Mouse (Mus musculus): ENCODE measurements at regions not wholly inside any gene's neighbourhood (a gene's known extent, or its start where the extent isn't known, plus 50 kb on each side); places are given as distances from the start of the nearest gene placed in this dataset.
"Not testable (repeated sequence)": the region's sequence is repeated elsewhere in the genome, so short reads cannot be mapped to it uniquely, and the experiment has no call there.

GRCm38 (mm10) chr14:124801589-124801988, 124.7 kb upstream of the Fgf14 start:
- DNase-seq (ENCODE audit: low read depth) = not testable (repeated sequence)

- DNase-seq (ENCODE audit: low read depth) = no peak
These were observed 123.5 kb upstream of the Fgf14 start for GRCm38 (mm10) chr14:124800421-124800820.

GRCm38 (mm10) chr14:124775402-124775801, 98.5 kb upstream of the Fgf14 start:
- no peak for DNase-seq (ENCODE audit: low read depth)

- no peak for DNase-seq (ENCODE audit: low read depth)
These were observed 91.1 kb upstream of the Fgf14 start for GRCm38 (mm10) chr14:124767996-124768395.

GRCm38 (mm10) chr14:124767234-124767633, 90.3 kb upstream of the Fgf14 start:
- no peak for DNase-seq (ENCODE audit: low read depth)

GRCm38 (mm10) chr14:124742491-124742890, 65.6 kb upstream of the Fgf14 start:
- peak; percentile 2 for DNase-seq (ENCODE audit: low read depth)
